Mouse (Mus musculus): ENCODE results near the gene Mvb12b.

GRCm38 (mm10) chr2:33790301-33790700 is 97.4 kb downstream of the Mvb12b start:
- TF ChIP-seq CTCF (IDR thresholded peaks at IDR 0.05; ENCODE audit: insufficient read depth, low read length), result no peak
- no peak for TF ChIP-seq POLR2A (IDR thresholded peaks at IDR 0.05; ENCODE audit: borderline replicate concordance, extremely low read depth, low read depth, low read length)
